Comparison of ENCODE assay signal across 8 mouse cellular contexts in genomic region chr12:98733165-98733564, GRCm38 (mm10). TPM values are rescaled to one million over a fixed set of nuclear protein-coding genes. Genes with fewer than 3 reads are reported as not detected.
DNase-seq lines count a peak whose midpoint lies in the region; ATAC-seq and TF ChIP-seq lines count a peak whose summit lies in the region.

No protein-coding gene starts in this region.

- TF ChIP-seq POLR2A in bone marrow, adult 2 months (IDR thresholded peaks at IDR 0.05; ENCODE audit: borderline replicate concordance, control insufficient read depth, low read depth, low read length): no peak

- H3K9ac ChIP-seq in kidney, embryonic 14.5 days (ENCODE audit: low read depth, low read length): peak overlapping the region; percentile 73; the same call in 1 of the 2 replicates
- H3K9ac ChIP-seq in midbrain, embryonic 15.5 days: peak overlapping the region; percentile 77

- peak overlapping the region; percentile 71 for H3K4me3 ChIP-seq in kidney, embryonic 14.5 days (ENCODE audit: low read length)
- H3K4me3 ChIP-seq in bone marrow, adult 2 months (replicated peaks; ENCODE audit: control insufficient read depth, low read depth, low read length): peak overlapping the region; percentile 31
- peak overlapping the region; percentile 82 for H3K4me3 ChIP-seq in midbrain, embryonic 15.5 days

- intact Hi-C loops in gastrocnemius, postnatal 14 days (cut with DNase I; ENCODE audit: low total_unique reads): no loop called here

- peaks cover 16% of the 10 kb centered on the region; the same call in 1 of the 2 replicates for H3K4me1 ChIP-seq in kidney, embryonic 14.5 days (ENCODE audit: control insufficient read depth, insufficient read depth, low read length)
- H3K4me1 ChIP-seq in bone marrow, adult 2 months (ENCODE audit: control insufficient read depth, insufficient read depth, low read length): peaks cover 2% of the 10 kb centered on the region; the same call in 1 of the 2 replicates
- peaks cover 43% of the 10 kb centered on the region for H3K4me1 ChIP-seq in midbrain, embryonic 15.5 days

- H3K36me3 ChIP-seq in kidney, embryonic 14.5 days (ENCODE audit: control insufficient read depth, insufficient read depth, low read length): no peaks in the 10 kb centered on the region
- H3K36me3 ChIP-seq in midbrain, embryonic 15.5 days (replicated peaks): no peaks in the 10 kb centered on the region

- H3K9me3 ChIP-seq in kidney, embryonic 14.5 days (ENCODE audit: control insufficient read depth, low read length): no peaks in the 10 kb centered on the region
- no peaks in the 10 kb centered on the region for H3K9me3 ChIP-seq in midbrain, embryonic 15.5 days

- no peak for ATAC-seq in kidney, embryonic 14.5 days (ENCODE audit: low FRiP score, low TSS enrichment)
- ATAC-seq in midbrain, embryonic 15.5 days (replicated peaks): no peak

- no peak overlapping the region for H3K27ac ChIP-seq in kidney, embryonic 14.5 days (ENCODE audit: low read depth, low read length)
- H3K27ac ChIP-seq in bone marrow, adult 2 months (ENCODE audit: control insufficient read depth, insufficient read depth, low read depth, low read length, poor library complexity): no peak overlapping the region
- no peak overlapping the region for H3K27ac ChIP-seq in midbrain, embryonic 15.5 days

- 66% methylated on average over 3 of the region's 3 CpGs for WGBS in kidney, embryonic 14.5 days
- WGBS in bone marrow, adult 2 months: 8% methylated on average over 3 of the region's 3 CpGs
- 75% methylated on average over 3 of the region's 3 CpGs for WGBS in midbrain, embryonic 15.5 days

- H3K27me3 ChIP-seq in kidney, embryonic 14.5 days (ENCODE audit: control insufficient read depth, insufficient read depth, low read length): no peaks in the 10 kb centered on the region; the same call in 1 of the 2 replicates
- H3K27me3 ChIP-seq in midbrain, embryonic 15.5 days (replicated peaks): no peaks in the 10 kb centered on the region

- no peak for TF ChIP-seq CTCF in bone marrow, adult 2 months (IDR thresholded peaks at IDR 0.05; ENCODE audit: control insufficient read depth, insufficient read depth, low read length)

- peak overlapping the region; percentile 83 for H3K4me2 ChIP-seq in kidney, embryonic 14.5 days (replicated peaks; ENCODE audit: low read depth, low read length)
- peak overlapping the region; percentile 70 for H3K4me2 ChIP-seq in midbrain, embryonic 15.5 days

- DNase-seq in kidney, postnatal 10 days: no peak
- DNase-seq in induced T-regulatory cell, adult 2 months (ENCODE audit: low read depth): peak; percentile 29
- no peak for DNase-seq in right cerebral cortex, postnatal 36 days (ENCODE audit: low spot score in 2 of 2)
- DNase-seq in lung, postnatal 14 days: no peak
- DNase-seq in gastrocnemius, postnatal 14 days: no peak

RNA-seq across cellular contexts. Expression of gene Ptpn21, which starts 4.0 kb away (rescaled TPM):
- 5.6 and 7.5 TPM in 2 replicates for polyA plus RNA-seq in kidney, embryonic 14.5 days (2014; fragmentation: Nextera tagmentation; extraction: Ambion mirVana)
- 1.7 and 2.2 TPM in 2 replicates for polyA plus RNA-seq in bone marrow, adult 2 months (2011; ENCODE audit: insufficient read depth, insufficient read length, low replicate concordance, missing spikeins)
- 4.7 and 5.0 TPM in 2 replicates for polyA plus RNA-seq in midbrain, embryonic 15.5 days (2015; fragmentation: Nextera tagmentation; extraction: Ambion mirVana)
- total RNA-seq in gastrocnemius, postnatal 14 days (2021): 10 to 100 TPM; 20.4 to 28.1 TPM

RNA-seq across cellular contexts. Expression of gene Zc3h14, which starts 13.6 kb away (rescaled TPM):
- polyA plus RNA-seq in kidney, embryonic 14.5 days (2014; fragmentation: Nextera tagmentation; extraction: Ambion mirVana): 106 and 149 TPM in 2 replicates
- polyA plus RNA-seq in bone marrow, adult 2 months (2011; ENCODE audit: insufficient read depth, insufficient read length, low replicate concordance, missing spikeins): 34.7 and 60.3 TPM in 2 replicates
- 105 and 106 TPM in 2 replicates for polyA plus RNA-seq in midbrain, embryonic 15.5 days (2015; fragmentation: Nextera tagmentation; extraction: Ambion mirVana)
- 10 to 100 TPM; 39.7 to 41.8 TPM for total RNA-seq in gastrocnemius, postnatal 14 days (2021)

Comparison
In these comparisons a context has a peak if more than half of its experiments do, and no peak if none do; other contexts are left out.
1. H3K4me3 ChIP-seq: peak in every context shown above with its lines; median percentile 82 in midbrain, embryonic 15.5 days; 71 in kidney, embryonic 14.5 days; 31 in bone marrow, adult 2 months.